Mouse (Mus musculus): ENCODE data around the gene Gpr146. TPM values are rescaled to one million over a fixed set of nuclear protein-coding genes. Genes with fewer than 3 reads are reported as not detected.

Gpr146 gene
- polyA plus RNA-seq, 1 experiment from 2014 or later, result 1.4 TPM

- DNase-seq (ENCODE audit: low spot score), result no peak
These were observed 52.4 kb downstream of the Gpr146 start for GRCm38 (mm10) chr5:139429818-139430341.

GRCm38 (mm10) chr5:139432333-139432732 lies 54.8 kb downstream of the Gpr146 start:
- WGBS, result 82% methylated on average over 6 of the region's 6 CpGs
- ATAC-seq (replicated peaks; ENCODE audit: low FRiP score, low TSS enrichment, low read depth) (no peak), DNase-seq (ENCODE audit: low spot score) (no peak)
- Histone ChIP-seq H3K36me3 (ENCODE audit: control insufficient read depth, insufficient read depth, low read length) (no peaks in the 10 kb centered on the region), H3K4me1 (replicated peaks; ENCODE audit: control insufficient read depth, insufficient read depth, low read length) (peaks cover 9% of the 10 kb centered on the region; the same call in 1 of the 2 replicates), H3K27me3 (replicated peaks; ENCODE audit: control insufficient read depth, insufficient read depth, low read length) (no peaks in the 10 kb centered on the region), H3K9ac (ENCODE audit: low read length) (no peak overlapping the region), H3K27ac (ENCODE audit: low read depth) (no peak overlapping the region), H3K4me3 (ENCODE audit: low read depth, low read length) (no peak overlapping the region), H3K9me3 (ENCODE audit: control insufficient read depth, low read length) (no peaks in the 10 kb centered on the region), H3K4me2 (ENCODE audit: low read length) (no peak overlapping the region)

More at GRCm38 (mm10) chr5:139429818-139430341, 52.4 kb downstream of the Gpr146 start:
- no peak overlapping the region for H3K9ac ChIP-seq (ENCODE audit: low read length)
- no peak overlapping the region for H3K4me3 ChIP-seq (ENCODE audit: low read depth, low read length)
- H3K4me1 ChIP-seq (replicated peaks; ENCODE audit: control insufficient read depth, insufficient read depth, low read length), result peaks cover 9% of the 10 kb centered on the region; the same call in 1 of the 2 replicates
- WGBS, result 28% methylated on average over 12 of the region's 12 CpGs
- no peaks in the 10 kb centered on the region for H3K9me3 ChIP-seq (ENCODE audit: control insufficient read depth, low read length)
- no peaks in the 10 kb centered on the region for H3K27me3 ChIP-seq (replicated peaks; ENCODE audit: control insufficient read depth, insufficient read depth, low read length)
- ATAC-seq (replicated peaks; ENCODE audit: low FRiP score, low TSS enrichment, low read depth), result no peak; the same call in 1 of the 2 replicates
- H3K27ac ChIP-seq (ENCODE audit: low read depth), result no peak overlapping the region
- no peaks in the 10 kb centered on the region for H3K36me3 ChIP-seq (ENCODE audit: control insufficient read depth, insufficient read depth, low read length)
- H3K4me2 ChIP-seq (ENCODE audit: low read length), result no peak overlapping the region

- no peaks in the 10 kb centered on the region for H3K27me3 ChIP-seq (replicated peaks; ENCODE audit: control insufficient read depth, insufficient read depth, low read length)
- no peaks in the 10 kb centered on the region for H3K36me3 ChIP-seq (ENCODE audit: control insufficient read depth, insufficient read depth, low read length)
- H3K4me2 ChIP-seq (ENCODE audit: low read length), result no peak overlapping the region
- no peaks in the 10 kb centered on the region for H3K9me3 ChIP-seq (ENCODE audit: control insufficient read depth, low read length)
- no peak overlapping the region for H3K4me3 ChIP-seq (ENCODE audit: low read depth, low read length)
- H3K4me1 ChIP-seq (replicated peaks; ENCODE audit: control insufficient read depth, insufficient read depth, low read length), result peaks cover 9% of the 10 kb centered on the region; the same call in 1 of the 2 replicates
- H3K27ac ChIP-seq (ENCODE audit: low read depth), result no peak overlapping the region
- ATAC-seq (replicated peaks; ENCODE audit: low FRiP score, low TSS enrichment, low read depth) (no peak), DNase-seq (ENCODE audit: low spot score) (no peak)
- H3K9ac ChIP-seq (ENCODE audit: low read length), result no peak overlapping the region
- WGBS, result 72% methylated on average over 7 of the region's 7 CpGs
These were observed 55.4 kb downstream of the Gpr146 start for GRCm38 (mm10) chr5:139432747-139433508.

- H3K9ac ChIP-seq (ENCODE audit: low read length), result no peak overlapping the region
- no peak for DNase-seq (ENCODE audit: low spot score)
- no peaks in the 10 kb centered on the region for H3K27me3 ChIP-seq (replicated peaks; ENCODE audit: control insufficient read depth, insufficient read depth, low read length)
- no peak overlapping the region for H3K27ac ChIP-seq (ENCODE audit: low read depth)
- no peak overlapping the region for H3K4me3 ChIP-seq (ENCODE audit: low read depth, low read length)
- H3K4me2 ChIP-seq (ENCODE audit: low read length), result no peak overlapping the region
- no peaks in the 10 kb centered on the region for H3K36me3 ChIP-seq (ENCODE audit: control insufficient read depth, insufficient read depth, low read length)
- no peak for ATAC-seq (replicated peaks; ENCODE audit: low FRiP score, low TSS enrichment, low read depth)
- H3K4me1 ChIP-seq (replicated peaks; ENCODE audit: control insufficient read depth, insufficient read depth, low read length), result peaks cover 9% of the 10 kb centered on the region; the same call in 1 of the 2 replicates
- WGBS, result 79% methylated on average over 9 of the region's 9 CpGs
- H3K9me3 ChIP-seq (ENCODE audit: control insufficient read depth, low read length), result no peaks in the 10 kb centered on the region
These were observed 56.5 kb downstream of the Gpr146 start for GRCm38 (mm10) chr5:139433842-139434568.

- Histone ChIP-seq H3K4me1 (replicated peaks; ENCODE audit: control insufficient read depth, insufficient read depth, low read length) (peaks cover 5% of the 10 kb centered on the region; the same call in 1 of the 2 replicates), H3K9me3 (ENCODE audit: control insufficient read depth, low read length) (no peaks in the 10 kb centered on the region), H3K27me3 (replicated peaks; ENCODE audit: control insufficient read depth, insufficient read depth, low read length) (no peaks in the 10 kb centered on the region), H3K9ac (ENCODE audit: low read length) (no peak overlapping the region), H3K27ac (ENCODE audit: low read depth) (no peak overlapping the region), H3K4me2 (ENCODE audit: low read length) (no peak overlapping the region), H3K36me3 (ENCODE audit: control insufficient read depth, insufficient read depth, low read length) (no peaks in the 10 kb centered on the region), H3K4me3 (ENCODE audit: low read depth, low read length) (no peak overlapping the region)
- WGBS, result 46% methylated on average over 8 of the region's 8 CpGs
- ATAC-seq (replicated peaks; ENCODE audit: low FRiP score, low TSS enrichment, low read depth) (no peak), DNase-seq (ENCODE audit: low spot score) (no peak)
These were observed 57.4 kb downstream of the Gpr146 start for GRCm38 (mm10) chr5:139434940-139435339.

GRCm38 (mm10) chr5:139437769-139438168 lies 60.3 kb downstream of the Gpr146 start:
- H3K27me3 ChIP-seq (replicated peaks; ENCODE audit: control insufficient read depth, insufficient read depth, low read length), result no peaks in the 10 kb centered on the region
- no peak overlapping the region for H3K4me2 ChIP-seq (ENCODE audit: low read length)
- H3K9ac ChIP-seq (ENCODE audit: low read length), result no peak overlapping the region
- no peaks in the 10 kb centered on the region for H3K4me1 ChIP-seq (replicated peaks; ENCODE audit: control insufficient read depth, insufficient read depth, low read length)
- 94% methylated on average over 4 of the region's 4 CpGs for WGBS
- no peak for DNase-seq (ENCODE audit: low spot score)
- ATAC-seq (replicated peaks; ENCODE audit: low FRiP score, low TSS enrichment, low read depth), result no peak
- no peaks in the 10 kb centered on the region for H3K36me3 ChIP-seq (ENCODE audit: control insufficient read depth, insufficient read depth, low read length)
- H3K9me3 ChIP-seq (ENCODE audit: control insufficient read depth, low read length), result no peaks in the 10 kb centered on the region
- no peak overlapping the region for H3K4me3 ChIP-seq (ENCODE audit: low read depth, low read length)
- no peak overlapping the region for H3K27ac ChIP-seq (ENCODE audit: low read depth)

- no peaks in the 10 kb centered on the region for H3K4me1 ChIP-seq (replicated peaks; ENCODE audit: control insufficient read depth, insufficient read depth, low read length)
- H3K36me3 ChIP-seq (ENCODE audit: control insufficient read depth, insufficient read depth, low read length), result no peaks in the 10 kb centered on the region
- H3K4me3 ChIP-seq (ENCODE audit: low read depth, low read length), result no peak overlapping the region
- WGBS, result 87% methylated on average over 12 of the region's 12 CpGs
- H3K9me3 ChIP-seq (ENCODE audit: control insufficient read depth, low read length), result no peaks in the 10 kb centered on the region
- no peak overlapping the region for H3K4me2 ChIP-seq (ENCODE audit: low read length)
- H3K27ac ChIP-seq (ENCODE audit: low read depth), result no peak overlapping the region
- ATAC-seq (replicated peaks; ENCODE audit: low FRiP score, low TSS enrichment, low read depth) (no peak), DNase-seq (ENCODE audit: low spot score) (no peak)
- no peaks in the 10 kb centered on the region for H3K27me3 ChIP-seq (replicated peaks; ENCODE audit: control insufficient read depth, insufficient read depth, low read length)
- H3K9ac ChIP-seq (ENCODE audit: low read length), result no peak overlapping the region
These were observed 60.9 kb downstream of the Gpr146 start for GRCm38 (mm10) chr5:139438440-139438839.

GRCm38 (mm10) chr5:139440451-139440850 lies 63.0 kb downstream of the Gpr146 start:
- Histone ChIP-seq H3K4me1 (replicated peaks; ENCODE audit: control insufficient read depth, insufficient read depth, low read length) (no peaks in the 10 kb centered on the region), H3K27me3 (replicated peaks; ENCODE audit: control insufficient read depth, insufficient read depth, low read length) (no peaks in the 10 kb centered on the region), H3K9me3 (ENCODE audit: control insufficient read depth, low read length) (no peaks in the 10 kb centered on the region), H3K9ac (ENCODE audit: low read length) (no peak overlapping the region), H3K36me3 (ENCODE audit: control insufficient read depth, insufficient read depth, low read length) (no peaks in the 10 kb centered on the region), H3K27ac (ENCODE audit: low read depth) (no peak overlapping the region), H3K4me2 (ENCODE audit: low read length) (no peak overlapping the region), H3K4me3 (ENCODE audit: low read depth, low read length) (no peak overlapping the region)
- 89% methylated on average over 5 of the region's 5 CpGs for WGBS
- no peak for ATAC-seq (replicated peaks; ENCODE audit: low FRiP score, low TSS enrichment, low read depth)
- DNase-seq (ENCODE audit: low spot score), result no peak
